Mouse (Mus musculus) cerebellum, adult 9-11 months (tissue): ENCODE results near the gene Znrf1.

Source experiments
- DNase-seq: peaks from one replicate; pipeline ENCODE4 v3.0.0; 2022

The Znrf1 gene

GRCm38 (mm10) chr8:111535491-111535890, 406 bp upstream of the Znrf1 start:
- no peak for DNase-seq

GRCm38 (mm10) chr8:111536978-111537764, 1.3 kb downstream of the Znrf1 start:
- peak; percentile 68 for DNase-seq

- DNase-seq: no peak
Measured at GRCm38 (mm10) chr8:111537765-111538158, 1.9 kb downstream of the Znrf1 start.

- peak; percentile 61 for DNase-seq
Measured at GRCm38 (mm10) chr8:111538194-111538593, 2.3 kb downstream of the Znrf1 start.

- DNase-seq: no peak
Measured at GRCm38 (mm10) chr8:111539422-111540076, 3.7 kb downstream of the Znrf1 start.

GRCm38 (mm10) chr8:111543712-111544380, 7.9 kb downstream of the Znrf1 start:
- no peak for DNase-seq

DNA sequence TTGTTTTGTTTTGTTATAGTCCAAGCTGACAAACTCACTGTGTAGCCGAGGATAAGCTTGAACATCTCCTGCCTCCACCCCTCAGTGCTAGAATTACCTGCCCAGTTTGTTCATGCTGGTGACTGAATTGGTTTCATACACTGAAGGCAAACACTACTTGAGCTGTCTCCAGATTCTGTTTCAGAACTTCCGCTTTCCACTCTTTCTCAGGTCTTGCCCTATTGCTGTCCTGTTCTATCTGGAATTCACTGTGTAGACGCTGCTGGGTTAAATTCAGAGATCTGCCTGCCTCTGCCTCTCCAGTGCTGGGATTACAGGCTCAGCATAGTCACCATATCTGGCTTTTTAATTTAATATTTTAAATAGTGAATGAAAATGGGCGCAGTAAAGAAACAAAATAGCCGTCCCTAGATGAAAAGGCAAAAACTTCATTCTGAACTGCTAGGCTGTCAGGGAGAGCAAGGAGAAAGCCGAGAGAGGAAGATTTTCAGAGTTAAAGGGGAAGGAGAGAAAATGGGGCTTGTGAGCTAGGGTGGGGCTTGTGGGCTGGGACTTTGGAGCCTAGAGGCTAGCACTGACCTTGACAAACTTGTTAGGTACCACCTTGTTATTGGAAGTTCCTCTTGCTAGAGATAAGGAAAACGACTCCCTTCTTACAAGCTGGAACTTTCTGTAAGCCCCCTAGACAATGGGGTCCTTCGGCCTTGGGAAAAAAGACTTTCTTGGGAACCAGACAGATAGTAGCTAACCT, 9.7 kb downstream of the Znrf1 start:
- no peak for DNase-seq

- no peak for DNase-seq
Measured at GRCm38 (mm10) chr8:111547144-111547543, 11.2 kb downstream of the Znrf1 start.

DNA sequence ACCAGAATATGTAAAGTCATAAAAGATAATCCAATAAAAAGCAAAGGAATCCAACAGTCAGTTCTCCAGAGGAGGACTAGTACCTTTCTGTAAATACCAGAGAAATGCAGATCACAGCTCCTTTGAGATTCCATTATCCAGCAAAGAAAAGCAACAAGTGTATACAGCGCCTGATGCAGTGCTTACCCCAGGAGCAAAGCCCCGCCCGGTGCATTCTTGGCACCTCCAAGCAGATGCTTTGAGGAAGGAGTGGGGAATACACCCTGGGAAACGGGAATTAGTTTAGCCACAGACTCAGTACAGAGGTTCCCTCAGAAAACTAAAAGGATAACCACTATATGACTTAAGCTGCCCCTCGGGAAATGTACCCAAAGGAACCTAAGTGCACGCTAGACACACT, 12.3 kb downstream of the Znrf1 start:
- DNase-seq: no peak

DNA sequence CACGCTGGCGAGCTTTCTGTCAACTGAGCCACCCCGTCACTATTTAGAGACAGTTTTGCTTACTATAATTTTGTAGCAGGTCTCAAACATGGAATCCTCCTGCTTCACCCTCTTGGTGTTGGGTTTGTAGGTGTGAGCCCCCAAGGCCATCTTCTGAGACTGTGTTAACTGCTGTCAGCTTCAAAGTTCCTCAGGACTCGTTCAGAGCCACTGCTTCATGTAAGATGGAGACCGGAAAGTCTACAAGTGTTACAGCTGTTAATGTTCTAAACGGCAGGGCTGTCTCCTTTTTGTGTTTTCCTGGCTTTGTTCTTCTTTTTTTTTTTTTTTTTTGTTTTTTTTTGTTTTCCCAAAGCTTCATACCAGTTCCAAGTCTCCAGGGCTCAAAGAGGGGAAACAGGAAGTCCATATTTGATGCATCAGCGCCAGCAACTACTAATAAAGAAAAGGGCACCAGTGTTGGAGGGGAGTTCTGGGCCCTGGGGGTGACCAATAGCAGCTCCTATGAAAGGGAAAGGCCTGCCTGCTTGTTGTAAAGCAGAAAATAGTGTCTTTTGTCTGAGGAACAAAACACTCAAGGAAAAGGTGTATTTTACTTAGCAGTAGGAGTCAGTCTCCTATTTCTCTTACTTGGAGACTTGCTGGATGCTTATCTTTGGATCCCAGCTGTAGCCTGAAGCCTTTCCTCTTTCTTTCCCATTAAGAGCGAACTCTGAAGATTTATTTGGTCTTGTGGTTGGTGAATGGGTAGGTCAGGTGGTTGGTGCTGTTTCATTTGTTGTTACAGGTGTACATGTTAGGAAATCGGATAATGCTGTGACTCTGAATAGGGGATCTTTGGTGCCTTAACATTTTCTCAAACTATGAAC, 14.3 kb downstream of the Znrf1 start:
- no peak for DNase-seq

- no peak for DNase-seq
Measured at GRCm38 (mm10) chr8:111551511-111552130, 15.7 kb downstream of the Znrf1 start.

DNA sequence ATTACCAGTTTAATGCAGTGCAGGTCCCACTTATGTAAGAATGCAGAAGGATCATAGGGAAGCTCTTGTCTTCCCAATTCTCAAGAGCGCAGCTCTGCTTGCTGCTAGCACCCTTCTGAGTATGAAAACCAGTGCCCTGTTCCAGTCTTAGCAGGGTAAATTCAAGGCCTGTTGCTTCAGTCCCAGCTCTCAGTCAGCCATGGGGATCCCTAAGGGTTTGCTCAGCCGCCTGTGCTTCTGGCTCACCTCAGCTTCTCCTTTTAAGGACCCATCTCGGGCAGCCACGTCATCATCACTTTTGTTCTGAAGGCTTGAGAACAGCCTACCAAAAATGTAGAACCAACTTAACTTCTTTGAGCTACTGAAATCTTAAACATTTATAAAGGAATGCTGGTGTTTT, 25.9 kb downstream of the Znrf1 start:
- no peak for DNase-seq

DNA sequence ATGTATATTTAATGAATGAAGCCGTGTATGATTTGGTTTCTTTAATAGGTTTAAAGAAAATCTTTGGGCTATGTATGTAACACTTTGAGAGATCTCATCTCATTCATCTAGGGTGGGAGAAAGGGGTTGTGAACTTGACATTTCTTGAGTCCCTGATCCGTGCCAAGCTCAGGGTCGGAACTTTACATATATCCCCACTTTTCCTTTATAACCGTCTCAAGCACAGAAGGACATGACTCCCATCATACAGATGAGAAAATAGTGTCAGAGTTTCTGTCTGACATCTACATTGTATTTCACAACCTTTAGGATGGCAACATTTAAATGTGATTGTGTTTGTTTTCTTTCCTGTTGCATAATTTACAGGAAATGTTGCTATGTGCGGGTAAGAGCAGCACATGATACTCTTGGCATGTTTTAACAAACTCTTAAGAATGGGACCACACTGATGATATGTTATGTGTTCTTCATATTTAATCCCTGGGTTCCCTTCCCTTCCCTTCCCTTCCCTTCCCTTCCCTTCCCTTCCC, 26.4 kb downstream of the Znrf1 start:
- no peak for DNase-seq

DNA sequence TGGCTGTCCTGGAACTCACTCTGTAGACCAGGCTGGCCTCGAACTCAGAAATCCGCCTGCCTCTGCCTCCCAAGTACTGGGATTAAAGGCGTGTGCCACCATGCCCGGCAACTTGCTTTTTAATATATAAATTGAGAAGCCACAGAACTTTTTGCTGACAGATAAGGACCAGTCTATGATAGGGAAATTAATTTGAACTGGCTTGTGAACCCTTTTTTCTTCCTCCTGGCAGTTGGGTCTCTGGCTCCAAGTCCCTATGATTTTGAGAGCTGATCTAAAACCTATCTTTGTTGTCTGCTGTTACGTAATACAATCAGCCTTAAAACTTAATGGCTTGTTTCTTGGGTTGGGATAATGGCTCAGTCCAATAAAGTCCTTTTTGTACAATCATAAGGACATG, 27.2 kb downstream of the Znrf1 start:
- DNase-seq: no peak

DNA sequence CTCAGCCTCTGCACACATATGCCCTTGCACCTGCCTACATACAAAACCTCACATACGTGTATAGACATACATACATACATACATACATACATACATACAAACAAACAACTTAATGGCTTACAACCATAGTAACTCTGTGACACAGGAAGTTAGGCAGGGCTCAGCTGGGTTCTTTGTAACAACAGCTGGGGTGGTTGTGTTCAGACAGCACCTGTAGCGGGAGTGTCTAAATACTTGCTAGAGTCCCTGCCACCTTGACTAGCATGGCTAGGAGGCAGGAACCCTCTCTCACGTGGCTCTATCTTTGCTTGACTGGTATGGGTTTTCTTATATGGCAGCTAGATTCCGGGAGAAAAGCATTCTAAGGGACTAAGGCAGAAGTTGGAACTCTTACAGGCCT, 27.8 kb downstream of the Znrf1 start:
- no peak for DNase-seq

DNA sequence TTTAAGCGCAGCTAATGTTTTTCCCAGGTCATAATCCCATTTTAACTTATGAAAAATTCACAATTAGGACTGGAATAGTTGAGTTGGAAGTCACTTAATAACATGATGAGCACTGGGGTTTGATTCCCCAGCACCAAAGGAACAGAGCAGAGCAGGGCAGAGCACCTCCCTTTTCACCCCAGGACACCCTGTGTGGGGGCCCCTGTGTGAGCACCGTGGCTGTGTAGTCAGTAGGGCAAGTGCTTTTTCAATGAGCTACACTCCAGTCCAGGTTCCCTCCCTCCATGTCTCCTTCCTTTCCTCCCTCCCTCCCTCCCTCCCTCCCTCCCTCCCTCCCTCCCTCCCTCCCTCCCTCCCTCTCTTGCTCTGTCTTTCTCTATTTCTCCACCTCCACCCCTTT, 28.2 kb downstream of the Znrf1 start:
- DNase-seq: no peak

DNA sequence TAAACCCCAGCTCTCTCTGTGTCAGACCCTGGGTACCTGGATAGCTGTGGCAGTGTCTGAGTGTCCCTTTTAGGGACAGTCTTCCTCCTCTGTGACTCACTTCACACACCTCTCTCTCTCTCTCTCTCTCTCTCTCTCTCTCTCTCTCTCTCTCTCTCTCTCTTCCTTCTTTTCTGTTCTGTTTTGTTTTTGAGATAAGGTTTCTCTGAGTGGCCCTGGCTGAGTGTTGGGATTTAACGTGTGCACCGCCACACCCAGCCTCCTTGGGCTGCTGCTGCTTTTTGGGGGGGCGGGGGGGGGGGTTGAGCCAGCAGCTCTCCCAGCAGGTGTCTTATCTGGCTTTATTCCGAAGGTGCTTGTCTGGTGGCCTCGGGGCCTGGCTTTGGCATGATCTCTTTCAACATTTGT, 29.9 kb downstream of the Znrf1 start:
- no peak for DNase-seq

DNA sequence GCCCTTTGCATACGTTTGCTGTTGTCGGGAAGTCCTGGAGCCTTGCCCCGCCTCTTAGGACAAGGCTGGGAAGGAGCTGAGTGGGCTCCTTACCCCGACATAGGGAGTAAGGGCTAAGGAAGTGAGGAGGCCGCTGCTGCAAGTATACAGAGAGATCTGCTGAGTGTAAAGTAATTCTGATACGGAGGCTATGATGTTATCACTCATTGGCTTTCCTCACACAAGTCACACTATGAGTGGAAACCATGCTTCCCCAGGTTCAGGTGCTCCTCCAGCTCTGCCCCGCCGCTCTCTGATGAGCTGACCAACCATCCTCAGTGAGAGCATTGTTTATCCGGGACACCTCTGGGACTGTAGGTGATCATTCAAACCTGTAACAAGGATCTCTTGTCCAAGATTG, 30.4 kb downstream of the Znrf1 start:
- DNase-seq: no peak

- peak; percentile 65 for DNase-seq
Measured at GRCm38 (mm10) chr8:111567571-111567970, 31.7 kb downstream of the Znrf1 start.

- DNase-seq: no peak
Measured at GRCm38 (mm10) chr8:111568029-111568428, 32.1 kb downstream of the Znrf1 start.

GRCm38 (mm10) chr8:111569926-111570325, 34.0 kb downstream of the Znrf1 start:
- DNase-seq: no peak

DNA sequence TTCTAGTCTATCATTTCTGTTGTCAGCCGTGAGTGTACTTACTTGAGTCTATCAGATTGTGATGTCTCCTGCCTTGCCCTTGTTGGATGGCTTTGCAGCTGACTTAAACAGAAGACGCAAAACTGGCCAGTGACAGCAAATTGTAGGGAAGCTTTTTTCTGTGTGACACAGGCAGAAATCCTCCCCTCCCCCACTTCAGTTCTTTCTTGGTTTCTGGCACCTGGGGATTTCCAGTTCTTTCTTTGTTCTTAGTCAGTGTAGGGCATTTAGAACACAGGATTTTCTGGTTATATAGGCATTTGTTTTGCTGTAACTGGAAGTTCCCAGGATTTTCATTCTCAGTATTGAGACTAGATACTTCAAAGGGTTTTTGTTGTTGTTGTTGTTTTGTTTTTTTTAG, 34.5 kb downstream of the Znrf1 start:
- DNase-seq: no peak
